Mouse (Mus musculus): ENCODE results near the gene Loxl4.

DNA sequence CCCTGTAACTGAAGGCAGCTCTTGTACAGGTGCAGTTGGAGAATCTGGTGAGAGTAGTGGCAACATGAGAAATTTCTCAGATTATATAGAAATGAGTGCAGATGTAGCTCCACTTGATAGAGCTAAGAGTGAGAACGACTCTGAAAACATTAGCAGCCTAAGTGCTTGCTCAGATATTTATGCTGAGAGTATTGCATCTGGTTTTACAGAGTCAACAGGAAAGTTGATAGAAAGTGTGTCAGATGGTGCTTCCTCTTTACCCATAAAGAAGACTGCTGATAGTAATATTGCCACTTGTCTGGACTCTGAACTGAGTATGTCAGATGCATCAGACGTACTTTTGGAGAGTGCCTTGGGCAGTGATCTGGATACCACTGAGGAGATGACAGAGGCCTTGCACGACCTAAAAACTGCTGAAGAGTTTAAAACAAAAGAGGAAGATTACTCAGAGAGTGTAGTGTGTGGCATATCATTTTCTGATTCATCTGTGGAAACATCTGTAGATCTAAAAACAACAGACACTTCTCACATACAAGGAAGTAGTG lies 48.8 kb downstream of the Loxl4 start:
- TF ChIP-seq CTCF (IDR thresholded peaks at IDR 0.05; ENCODE audit: borderline replicate concordance, control insufficient read depth, extremely low read depth, insufficient read depth, low read length, poor library complexity) (no peak), POLR2A (IDR thresholded peaks at IDR 0.05; ENCODE audit: control insufficient read depth, extremely low read depth, insufficient read depth, low read length, poor library complexity) (no peak)
